Mouse (Mus musculus) cerebellum, adult 8-10 months (tissue): ENCODE results near the gene Mfsd2a.

ENCODE experiments used
- DNase-seq: peaks from one replicate; pipeline ENCODE4 v3.0.0; 2022

The Mfsd2a gene

GRCm38 (mm10) chr4:122978850-122979249 lies 17.9 kb upstream of the Mfsd2a start:
- DNase-seq: no peak

GRCm38 (mm10) chr4:122976885-122977284 lies 15.9 kb upstream of the Mfsd2a start:
- DNase-seq: no peak

- no peak for DNase-seq
Observed at GRCm38 (mm10) chr4:122974976-122975520, 14.1 kb upstream of the Mfsd2a start.

- DNase-seq: no peak
Observed at GRCm38 (mm10) chr4:122972056-122972455, 11.1 kb upstream of the Mfsd2a start.

GRCm38 (mm10) chr4:122971646-122972045 lies 10.7 kb upstream of the Mfsd2a start:
- no peak for DNase-seq

- no peak for DNase-seq
Observed at GRCm38 (mm10) chr4:122971191-122971590, 10.2 kb upstream of the Mfsd2a start.

- DNase-seq: no peak
Observed at GRCm38 (mm10) chr4:122968106-122968505, 7.1 kb upstream of the Mfsd2a start.

- DNase-seq: no peak
Observed at GRCm38 (mm10) chr4:122962751-122963150, 1.8 kb upstream of the Mfsd2a start.

GRCm38 (mm10) chr4:122961589-122961988 lies 601 bp upstream of the Mfsd2a start:
- DNase-seq: no peak

- no peak for DNase-seq
Observed at GRCm38 (mm10) chr4:122960321-122961099, 478 bp downstream of the Mfsd2a start.

GRCm38 (mm10) chr4:122959816-122960215 lies 1.2 kb downstream of the Mfsd2a start:
- DNase-seq: no peak

- no peak for DNase-seq
Observed at GRCm38 (mm10) chr4:122958491-122959031, 2.4 kb downstream of the Mfsd2a start.

GRCm38 (mm10) chr4:122956301-122956700 lies 4.7 kb downstream of the Mfsd2a start:
- DNase-seq: no peak

- DNase-seq: peak; percentile 34
Observed at GRCm38 (mm10) chr4:122955412-122956136, 5.4 kb downstream of the Mfsd2a start.

- DNase-seq: no peak
Observed at GRCm38 (mm10) chr4:122954680-122955411, 6.1 kb downstream of the Mfsd2a start.

- no peak for DNase-seq
Observed at GRCm38 (mm10) chr4:122949096-122949495, 11.9 kb downstream of the Mfsd2a start.

GRCm38 (mm10) chr4:122947223-122947622 lies 13.8 kb downstream of the Mfsd2a start:
- DNase-seq: no peak

- DNase-seq: no peak
Observed at GRCm38 (mm10) chr4:122944408-122944807, 16.6 kb downstream of the Mfsd2a start.

GRCm38 (mm10) chr4:122939048-122939796 lies 21.8 kb downstream of the Mfsd2a start:
- no peak for DNase-seq

- no peak for DNase-seq
Observed at GRCm38 (mm10) chr4:122937489-122937888, 23.5 kb downstream of the Mfsd2a start.

- DNase-seq: no peak
Observed at GRCm38 (mm10) chr4:122935466-122936099, 25.4 kb downstream of the Mfsd2a start.

GRCm38 (mm10) chr4:122933857-122934256 lies 27.1 kb downstream of the Mfsd2a start:
- no peak for DNase-seq
